Mouse (Mus musculus) adrenal gland, postnatal 4 days (tissue): ENCODE data around the gene Nbeal1. TPM values are rescaled to one million over a fixed set of nuclear protein-coding genes. Genes with fewer than 3 reads are reported as not detected.
"Not testable (repeated sequence)": the region's sequence is repeated elsewhere in the genome, so short reads cannot be mapped to it uniquely, and the experiment has no call there.

Experiments
- DNase-seq, 2 experiments: peaks; one replicate each; pipeline ENCODE4 v3.0.0; 2021 to 2022; ENCODE audit warnings: low spot score in 2 of 2, mixed read lengths in 2 of 2
- long read RNA-seq, 2 experiments: library from polyadenylated mRNA; stranded (forward); transcript quantifications; one replicate each; pipeline ENCODE4 v2.0.0; 2021
- total RNA-seq, 2 experiments: library from RNA; stranded (reverse); gene quantifications; 2 replicates each; pipeline ENCODE4 v1.2.3; 2021

Nbeal1 gene
- total RNA-seq = 10 to 100 TPM; 40.8 to 43.3 TPM
- long read RNA-seq, experiment 1, full-length matches to known transcripts = 2 of 3 reads
- long read RNA-seq, experiment 1, partial matches to known transcripts = 1 of 3 reads
- long read RNA-seq, experiment 1, other reads (novel, unspliced or antisense) = 0 of 3 reads
- long read RNA-seq, experiment 2, full-length matches to known transcripts = 1 of 12 reads
- long read RNA-seq, experiment 2, partial matches to known transcripts = 9 of 12 reads
- long read RNA-seq, experiment 2, other reads (novel, unspliced or antisense) = 2 of 12 reads

- peak; percentile 97 to 98 for DNase-seq
Observed at GRCm38 (mm10) chr1:60179932-60180783, at the start of gene Nbeal1. Nbeal1 (plus strand) TSS chr1:60180599.

- DNase-seq = no peak
Observed at GRCm38 (mm10) chr1:60137346-60137745, 43.1 kb upstream of the Nbeal1 start.

- no peak for DNase-seq
Observed at GRCm38 (mm10) chr1:60152700-60153099, 27.7 kb upstream of the Nbeal1 start.

GRCm38 (mm10) chr1:60156651-60157050 lies 23.7 kb upstream of the Nbeal1 start:
- no peak for DNase-seq

- DNase-seq = peak in 1 of 2 experiments; percentile 13
Observed at GRCm38 (mm10) chr1:60158411-60158810, 22.0 kb upstream of the Nbeal1 start.

GRCm38 (mm10) chr1:60163676-60164075 lies 16.7 kb upstream of the Nbeal1 start:
- no peak for DNase-seq

- no peak for DNase-seq
Observed at GRCm38 (mm10) chr1:60169626-60170025, 10.8 kb upstream of the Nbeal1 start.

- DNase-seq = no peak
Observed at GRCm38 (mm10) chr1:60170251-60170650, 10.1 kb upstream of the Nbeal1 start.

- DNase-seq = no peak
Observed at GRCm38 (mm10) chr1:60173119-60173518, 7.3 kb upstream of the Nbeal1 start.

GRCm38 (mm10) chr1:60177814-60178213 lies 2.6 kb upstream of the Nbeal1 start:
- not testable (repeated sequence) for DNase-seq

- DNase-seq = no peak
Observed at GRCm38 (mm10) chr1:60179376-60179775, 1.0 kb upstream of the Nbeal1 start.

GRCm38 (mm10) chr1:60180784-60181221 lies 404 bp downstream of the Nbeal1 start:
- no peak for DNase-seq

- DNase-seq = no peak
Observed at GRCm38 (mm10) chr1:60188454-60188853, 8.1 kb downstream of the Nbeal1 start.

- DNase-seq = no peak
Observed at GRCm38 (mm10) chr1:60196813-60197212, 16.4 kb downstream of the Nbeal1 start.

GRCm38 (mm10) chr1:60199006-60199405 lies 18.6 kb downstream of the Nbeal1 start:
- no peak for DNase-seq

GRCm38 (mm10) chr1:60236261-60236660 lies 55.9 kb downstream of the Nbeal1 start:
- DNase-seq = no peak

GRCm38 (mm10) chr1:60240430-60240829 lies 60.0 kb downstream of the Nbeal1 start:
- no peak for DNase-seq

- no peak for DNase-seq
Observed at GRCm38 (mm10) chr1:60268113-60268512, 87.7 kb downstream of the Nbeal1 start.

GRCm38 (mm10) chr1:60269314-60269713 lies 88.9 kb downstream of the Nbeal1 start:
- DNase-seq = no peak

- DNase-seq = no peak
Observed at GRCm38 (mm10) chr1:60272471-60272870, 92.1 kb downstream of the Nbeal1 start.

- no peak for DNase-seq
Observed at GRCm38 (mm10) chr1:60293921-60294320, 113.5 kb downstream of the Nbeal1 start.
